Mouse (Mus musculus): Measurements from ENCODE around the gene Slc39a12.

The Slc39a12 gene

GRCm38 (mm10) chr2:14388162-14388561, at the start of gene Slc39a12:
Slc39a12 (plus strand) TSS chr2:14388316.
- DNase-seq (ENCODE audit: low read depth, low spot score): no peak

GRCm38 (mm10) chr2:14341652-14342308, 46.3 kb upstream of the Slc39a12 start:
- no peak for DNase-seq (ENCODE audit: low read depth, low spot score)

DNA sequence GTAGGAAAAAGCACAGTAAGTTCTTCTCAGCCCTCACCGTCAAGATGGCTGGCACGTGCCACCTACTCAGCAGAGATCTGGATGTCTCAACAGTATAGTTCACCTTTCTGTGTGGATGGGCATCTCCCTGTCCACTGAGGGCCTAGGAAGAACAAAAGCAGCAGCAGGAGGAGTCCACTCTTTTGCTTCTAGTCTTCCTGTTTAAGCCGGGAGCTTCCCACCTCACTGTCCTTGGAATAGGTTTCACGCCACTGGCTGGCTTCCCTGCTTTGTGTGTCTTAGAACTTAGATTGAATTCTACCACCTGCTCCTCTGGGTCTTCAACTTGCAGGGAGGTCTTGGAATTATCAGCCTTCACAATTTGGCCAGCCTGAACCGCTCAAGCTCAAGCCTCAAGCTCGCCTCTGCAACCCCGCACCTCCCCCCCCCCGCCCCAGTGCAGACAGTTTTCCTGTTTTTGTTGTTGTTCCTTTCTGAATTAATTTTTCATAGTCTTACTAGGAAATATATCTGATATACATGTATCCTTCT, 45.7 kb upstream of the Slc39a12 start:
- DNase-seq (ENCODE audit: low read depth, low spot score): no peak

DNA sequence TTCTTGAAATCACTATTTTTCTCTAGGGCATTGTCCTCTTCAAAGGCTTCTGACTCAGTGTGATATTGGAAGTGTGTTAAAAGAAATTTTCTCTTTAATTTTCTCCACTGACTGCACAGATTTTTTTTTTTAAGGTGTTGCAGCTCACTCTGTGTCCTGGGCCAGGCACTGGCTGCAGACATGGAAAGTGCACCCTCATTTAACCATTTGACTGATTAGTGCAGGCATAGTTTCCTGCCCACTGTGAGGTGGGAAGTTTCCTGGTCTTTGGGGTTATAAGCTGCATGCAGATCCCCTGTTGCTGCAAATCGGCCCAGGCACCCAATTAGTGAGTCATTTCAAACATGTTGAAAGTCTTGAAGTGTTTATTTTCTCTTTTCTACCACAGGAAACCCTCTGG, 740 bp downstream of the Slc39a12 start:
- no peak for DNase-seq (ENCODE audit: low read depth, low spot score)

- no peak for DNase-seq (ENCODE audit: low read depth, low spot score)
Measured at GRCm38 (mm10) chr2:14390900-14391299, 2.8 kb downstream of the Slc39a12 start.

DNA sequence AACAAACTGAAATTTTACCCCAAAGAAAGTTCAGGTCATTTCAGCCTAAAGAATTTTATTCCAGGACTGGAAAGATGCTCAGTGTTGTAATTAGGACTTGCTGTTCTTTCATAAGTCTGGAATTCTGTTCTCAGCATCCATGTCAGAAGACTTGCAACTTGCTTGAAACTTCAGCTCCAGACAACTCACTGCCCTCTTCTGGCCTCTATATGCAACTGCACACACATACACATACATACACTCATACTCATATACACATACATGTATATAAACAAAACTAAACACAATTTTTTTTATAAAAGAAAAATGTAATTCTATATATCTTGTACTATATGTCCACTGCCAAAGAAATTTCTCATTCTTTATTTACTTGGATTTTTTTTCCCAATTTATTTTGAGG, 14.9 kb downstream of the Slc39a12 start:
- DNase-seq (ENCODE audit: low read depth, low spot score): no peak

DNA sequence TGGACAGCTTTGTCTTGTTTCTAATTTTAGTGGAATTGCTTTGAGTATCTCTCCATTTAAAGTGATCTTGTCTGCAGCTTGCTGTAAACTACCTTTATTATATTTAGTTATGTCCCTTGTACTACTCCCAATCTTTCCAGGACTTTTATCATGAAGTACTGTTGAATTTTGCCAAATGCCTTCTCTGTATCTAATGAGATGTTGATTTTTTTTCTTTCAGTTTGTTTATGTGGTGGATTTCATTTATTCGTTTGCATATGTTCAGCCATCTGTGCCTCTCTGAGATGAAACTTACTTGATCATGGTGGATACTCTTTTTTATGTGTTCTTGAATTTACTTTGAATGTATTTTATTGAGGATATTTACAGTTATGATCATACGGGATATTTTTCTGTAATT, 40.9 kb downstream of the Slc39a12 start:
- no peak for DNase-seq (ENCODE audit: low read depth, low spot score)

- no peak for DNase-seq (ENCODE audit: low read depth, low spot score)
Measured at GRCm38 (mm10) chr2:14447322-14447721, 59.2 kb downstream of the Slc39a12 start.

DNA sequence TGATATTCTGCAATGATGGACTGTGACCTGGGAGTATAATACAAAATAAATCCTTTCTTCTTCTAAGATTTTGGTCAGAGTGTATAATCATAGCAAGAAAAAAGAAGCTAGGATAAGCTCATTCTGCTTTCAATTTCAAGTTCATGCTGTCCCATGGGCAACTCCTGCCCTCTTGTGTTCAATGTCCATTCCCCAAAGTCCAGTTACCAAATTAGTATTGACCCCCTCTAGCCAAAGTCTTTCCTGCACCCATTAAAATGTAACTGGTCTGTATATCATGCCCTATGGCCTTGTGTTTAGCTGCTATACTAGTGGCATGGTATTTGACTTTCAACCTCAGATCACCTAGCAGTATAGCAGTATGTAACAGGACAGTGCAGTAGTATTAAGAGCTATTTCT, 62.8 kb downstream of the Slc39a12 start:
- no peak for DNase-seq (ENCODE audit: low read depth, low spot score)

DNA sequence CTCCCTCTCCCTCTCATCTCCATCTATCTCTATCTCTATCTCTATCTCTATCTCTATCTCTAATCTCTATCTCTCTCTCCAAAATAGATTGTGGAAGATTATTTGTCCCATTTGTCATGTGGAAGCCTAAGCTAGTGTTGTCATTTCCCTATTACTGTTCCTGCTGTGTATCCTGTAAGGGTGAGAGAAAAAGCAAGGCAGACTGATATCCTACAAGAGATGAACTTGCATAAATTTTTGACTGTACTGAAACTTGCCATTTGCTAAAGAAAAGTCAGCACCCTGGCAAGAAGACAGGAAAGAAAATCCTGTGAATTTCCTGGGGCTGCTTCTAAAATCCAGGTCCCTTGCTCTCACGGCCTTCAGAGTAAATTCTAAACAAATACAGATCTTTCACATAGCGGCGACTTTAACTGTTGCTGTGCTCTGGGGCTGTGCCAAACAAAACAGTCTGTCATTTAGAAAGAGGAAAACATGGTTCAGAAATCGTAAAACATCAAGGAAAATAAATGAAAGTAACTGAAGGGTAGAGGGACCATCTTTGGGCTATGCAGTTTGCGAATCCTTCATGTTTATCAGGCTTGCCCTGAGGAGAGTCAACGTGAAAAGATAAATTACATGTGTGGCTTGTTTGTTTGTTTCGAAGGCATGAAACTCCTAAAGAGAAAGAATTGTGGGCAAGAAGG, 67.0 kb downstream of the Slc39a12 start:
- DNase-seq (ENCODE audit: low read depth, low spot score): no peak

GRCm38 (mm10) chr2:14464438-14464837, 76.3 kb downstream of the Slc39a12 start:
- DNase-seq (ENCODE audit: low read depth, low spot score): no peak

GRCm38 (mm10) chr2:14494132-14494531, 106.0 kb downstream of the Slc39a12 start:
- no peak for DNase-seq (ENCODE audit: low read depth, low spot score)

- DNase-seq (ENCODE audit: low read depth, low spot score): no peak
Measured at GRCm38 (mm10) chr2:14496150-14496549, 108.0 kb downstream of the Slc39a12 start.

- no peak for DNase-seq (ENCODE audit: low read depth, low spot score)
Measured at GRCm38 (mm10) chr2:14502482-14502881, 114.4 kb downstream of the Slc39a12 start.

- no peak for DNase-seq (ENCODE audit: low read depth, low spot score)
Measured at GRCm38 (mm10) chr2:14518237-14518636, 130.1 kb downstream of the Slc39a12 start.

- no peak for DNase-seq (ENCODE audit: low read depth, low spot score)
Measured at GRCm38 (mm10) chr2:14534325-14535077, 146.4 kb downstream of the Slc39a12 start.

DNA sequence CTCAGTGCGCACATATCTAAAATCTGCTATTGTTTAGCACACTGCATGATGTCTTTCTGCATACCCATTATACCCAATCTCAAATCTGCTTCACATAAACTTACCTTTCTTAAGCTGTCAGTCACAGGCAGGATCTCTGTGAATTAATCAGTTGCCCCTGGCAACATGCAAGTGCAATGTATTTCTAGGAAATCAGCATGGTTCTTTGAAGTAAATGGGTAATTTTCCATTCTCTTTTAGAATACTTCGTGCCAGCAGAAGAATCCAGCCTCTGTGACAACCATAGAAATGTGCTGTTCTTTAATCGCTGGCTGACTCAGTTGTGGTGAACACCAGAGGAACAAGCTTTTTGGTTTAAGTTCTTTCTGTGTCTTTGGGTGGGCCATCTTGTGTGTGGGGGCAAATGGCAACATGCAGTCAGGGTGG, 147.1 kb downstream of the Slc39a12 start:
- DNase-seq (ENCODE audit: low read depth, low spot score): no peak

GRCm38 (mm10) chr2:14537781-14538180, 149.7 kb downstream of the Slc39a12 start:
- no peak for DNase-seq (ENCODE audit: low read depth, low spot score)

- DNase-seq (ENCODE audit: low read depth, low spot score): no peak
Measured at GRCm38 (mm10) chr2:14543355-14543754, 155.2 kb downstream of the Slc39a12 start.

GRCm38 (mm10) chr2:14543773-14544172, 155.7 kb downstream of the Slc39a12 start:
- DNase-seq (ENCODE audit: low read depth, low spot score): no peak

All from retina, postnatal 7 days (tissue).